Mouse (Mus musculus): Measurements from ENCODE around the gene Tspyl3. TPM values are rescaled to one million over a fixed set of nuclear protein-coding genes. Genes with fewer than 3 reads are reported as not detected.

Tspyl3 gene
- total and polyA plus RNA-seq, 2 experiments from 2014 or later: 30.1 to 54.7 TPM

GRCm38 (mm10) chr2:153213351-153213750 is 11.9 kb downstream of the Tspyl3 start:
- no peak overlapping the region for H3K9ac ChIP-seq (replicated peaks; ENCODE audit: low read length, poor library complexity, severe bottlenecking)
- peaks cover 15% of the 10 kb centered on the region for H3K36me3 ChIP-seq (ENCODE audit: insufficient read depth, low read length)
- TF ChIP-seq CTCF (IDR thresholded peaks at IDR 0.05): no peak
- H3K4me3 ChIP-seq (ENCODE audit: low read depth, low read length): no peak overlapping the region
- no peak overlapping the region for H3K4me2 ChIP-seq (ENCODE audit: low read depth, low read length, poor library complexity, severe bottlenecking)
- no peaks in the 10 kb centered on the region for H3K27me3 ChIP-seq (ENCODE audit: insufficient read depth, low read length)
- ATAC-seq (ENCODE audit: low FRiP score) (no peak), DNase-seq (ENCODE audit: low spot score) (no peak)
- no peaks in the 10 kb centered on the region for H3K9me3 ChIP-seq (ENCODE audit: low read length)
- H3K27ac ChIP-seq (ENCODE audit: low read depth, low read length): no peak overlapping the region
- WGBS: 87% methylated on average over 4 of the region's 4 CpGs
- no peaks in the 10 kb centered on the region for H3K4me1 ChIP-seq (ENCODE audit: insufficient read depth, low read length)

DNA sequence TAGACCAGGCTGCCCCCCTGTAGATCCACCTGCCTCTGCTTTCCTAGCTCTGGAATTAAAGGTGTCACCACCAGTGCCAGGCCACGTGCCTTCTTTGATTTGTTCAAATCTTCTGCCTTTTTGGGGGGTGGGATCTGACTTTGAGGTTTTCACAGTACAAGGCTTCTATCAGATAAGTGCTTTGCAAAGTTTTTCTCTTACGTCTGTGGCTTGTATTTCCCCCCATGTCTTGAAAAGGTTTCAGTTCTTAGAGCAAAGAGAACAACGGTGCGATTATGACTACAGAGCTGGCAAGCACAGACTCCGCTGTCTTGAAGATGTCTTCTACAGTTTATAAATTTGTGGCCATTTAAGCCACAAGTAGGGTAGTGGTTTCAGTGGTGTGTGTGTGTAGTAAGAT is 13.8 kb downstream of the Tspyl3 start:
- H3K4me1 ChIP-seq (ENCODE audit: insufficient read depth, low read length): no peaks in the 10 kb centered on the region
- H3K4me3 ChIP-seq (ENCODE audit: low read depth, low read length): no peak overlapping the region
- no peaks in the 10 kb centered on the region for H3K27me3 ChIP-seq (ENCODE audit: insufficient read depth, low read length)
- H3K36me3 ChIP-seq (ENCODE audit: insufficient read depth, low read length): peaks cover 28% of the 10 kb centered on the region
- no peak overlapping the region for H3K27ac ChIP-seq (ENCODE audit: low read depth, low read length)
- no peak overlapping the region for H3K4me2 ChIP-seq (ENCODE audit: low read depth, low read length, poor library complexity, severe bottlenecking)
- ATAC-seq (ENCODE audit: low FRiP score): no peak
- DNase-seq (ENCODE audit: low spot score): no peak
- H3K9me3 ChIP-seq (ENCODE audit: low read length): no peaks in the 10 kb centered on the region
- no peak overlapping the region for H3K9ac ChIP-seq (replicated peaks; ENCODE audit: low read length, poor library complexity, severe bottlenecking)
- WGBS: 97% methylated on average over 5 of the region's 5 CpGs
- TF ChIP-seq CTCF (IDR thresholded peaks at IDR 0.05): no peak

DNA sequence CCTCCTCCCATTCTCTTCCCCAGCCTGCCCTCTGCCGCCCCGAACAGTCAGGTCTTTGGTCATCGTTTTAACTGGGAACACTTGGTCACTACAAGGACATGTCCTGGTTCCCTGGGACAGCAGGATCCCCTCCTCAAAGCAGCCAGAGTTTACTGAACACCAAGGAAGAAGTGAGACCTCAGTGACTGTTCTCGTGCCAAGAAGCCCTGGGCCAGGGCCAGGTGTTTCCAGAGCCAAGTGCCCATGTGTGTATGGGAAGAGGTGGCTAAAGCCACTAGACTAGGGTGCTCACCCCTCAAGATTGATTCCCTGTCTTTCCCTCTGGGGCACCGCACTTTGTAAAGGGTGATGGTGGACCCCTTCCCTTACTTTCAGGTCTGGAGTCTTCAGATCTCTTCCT is 16.0 kb downstream of the Tspyl3 start:
- H3K9me3 ChIP-seq (ENCODE audit: low read length): no peaks in the 10 kb centered on the region
- WGBS: 95% methylated on average over 5 of the region's 5 CpGs
- no peak overlapping the region for H3K4me2 ChIP-seq (ENCODE audit: low read depth, low read length, poor library complexity, severe bottlenecking)
- H3K4me3 ChIP-seq (ENCODE audit: low read depth, low read length): no peak overlapping the region
- H3K4me1 ChIP-seq (ENCODE audit: insufficient read depth, low read length): no peaks in the 10 kb centered on the region
- peaks cover 45% of the 10 kb centered on the region for H3K36me3 ChIP-seq (ENCODE audit: insufficient read depth, low read length)
- TF ChIP-seq CTCF (IDR thresholded peaks at IDR 0.05): no peak
- no peak for ATAC-seq (ENCODE audit: low FRiP score)
- no peak overlapping the region for H3K9ac ChIP-seq (replicated peaks; ENCODE audit: low read length, poor library complexity, severe bottlenecking)
- no peak for DNase-seq (ENCODE audit: low spot score)
- no peaks in the 10 kb centered on the region for H3K27me3 ChIP-seq (ENCODE audit: insufficient read depth, low read length)
- no peak overlapping the region for H3K27ac ChIP-seq (ENCODE audit: low read depth, low read length)

DNA sequence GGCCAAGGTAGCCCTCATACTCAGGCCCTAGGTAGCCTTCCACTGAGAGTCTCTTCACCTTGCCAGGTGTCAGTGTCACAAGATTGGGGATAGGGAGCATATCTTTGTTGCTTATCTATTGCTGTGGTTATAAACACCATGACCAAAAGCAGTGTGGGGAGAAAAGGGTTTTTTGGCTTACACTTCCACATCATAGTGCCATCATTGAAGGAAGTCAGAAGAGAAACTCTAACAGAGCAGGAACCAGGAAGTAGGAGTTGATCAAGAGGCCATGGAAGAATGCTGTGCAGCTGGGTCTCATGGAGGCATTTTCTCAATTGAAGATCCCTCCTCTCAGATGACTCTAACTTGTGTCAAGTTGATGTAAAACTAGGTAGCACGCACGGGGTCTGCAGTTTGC is 17.1 kb downstream of the Tspyl3 start:
- Histone ChIP-seq H3K36me3 (ENCODE audit: insufficient read depth, low read length) (peaks cover 53% of the 10 kb centered on the region), H3K9me3 (ENCODE audit: low read length) (no peaks in the 10 kb centered on the region), H3K27me3 (ENCODE audit: insufficient read depth, low read length) (no peaks in the 10 kb centered on the region), H3K27ac (ENCODE audit: low read depth, low read length) (no peak overlapping the region), H3K9ac (replicated peaks; ENCODE audit: low read length, poor library complexity, severe bottlenecking) (no peak overlapping the region), H3K4me3 (ENCODE audit: low read depth, low read length) (no peak overlapping the region), H3K4me2 (ENCODE audit: low read depth, low read length, poor library complexity, severe bottlenecking) (no peak overlapping the region), H3K4me1 (ENCODE audit: insufficient read depth, low read length) (no peaks in the 10 kb centered on the region)
- no peak for TF ChIP-seq CTCF (IDR thresholded peaks at IDR 0.05)
- no peak for DNase-seq (ENCODE audit: low spot score)
- WGBS: 95% methylated on average over 2 of the region's 2 CpGs
- no peak for ATAC-seq (ENCODE audit: low FRiP score)

GRCm38 (mm10) chr2:153202766-153203165 is 22.5 kb downstream of the Tspyl3 start:
- Histone ChIP-seq H3K27ac (ENCODE audit: low read depth, low read length) (no peak overlapping the region), H3K4me1 (ENCODE audit: insufficient read depth, low read length) (no peaks in the 10 kb centered on the region), H3K9ac (replicated peaks; ENCODE audit: low read length, poor library complexity, severe bottlenecking) (no peak overlapping the region), H3K9me3 (ENCODE audit: low read length) (no peaks in the 10 kb centered on the region), H3K36me3 (ENCODE audit: insufficient read depth, low read length) (peaks cover 57% of the 10 kb centered on the region), H3K4me2 (ENCODE audit: low read depth, low read length, poor library complexity, severe bottlenecking) (no peak overlapping the region), H3K4me3 (ENCODE audit: low read depth, low read length) (no peak overlapping the region), H3K27me3 (ENCODE audit: insufficient read depth, low read length) (no peaks in the 10 kb centered on the region)
- ATAC-seq (ENCODE audit: low FRiP score): no peak
- TF ChIP-seq CTCF (IDR thresholded peaks at IDR 0.05): no peak
- 57% methylated on average over 1 of the region's 1 CpGs for WGBS
- no peak for DNase-seq (ENCODE audit: low spot score)

- Histone ChIP-seq H3K36me3 (ENCODE audit: insufficient read depth, low read length) (peaks cover 51% of the 10 kb centered on the region), H3K9me3 (ENCODE audit: low read length) (no peaks in the 10 kb centered on the region), H3K4me3 (ENCODE audit: low read depth, low read length) (no peak overlapping the region), H3K9ac (replicated peaks; ENCODE audit: low read length, poor library complexity, severe bottlenecking) (no peak overlapping the region), H3K27ac (ENCODE audit: low read depth, low read length) (no peak overlapping the region), H3K4me2 (ENCODE audit: low read depth, low read length, poor library complexity, severe bottlenecking) (no peak overlapping the region), H3K27me3 (ENCODE audit: insufficient read depth, low read length) (no peaks in the 10 kb centered on the region), H3K4me1 (ENCODE audit: insufficient read depth, low read length) (no peaks in the 10 kb centered on the region)
- WGBS: 99% methylated on average over 2 of the region's 2 CpGs
- no peak for DNase-seq (ENCODE audit: low spot score)
- TF ChIP-seq CTCF (IDR thresholded peaks at IDR 0.05): no peak
- no peak for ATAC-seq (ENCODE audit: low FRiP score)
Observed at GRCm38 (mm10) chr2:153199114-153199513, 26.1 kb downstream of the Tspyl3 start.

All from midbrain, postnatal 0 days (tissue).